Mouse (Mus musculus): Measurements from ENCODE around the gene Bcl11b. TPM values are rescaled to one million over a fixed set of nuclear protein-coding genes. Genes with fewer than 3 reads are reported as not detected.
A peak's percentile ranks its signal among the peaks of the same experiment; 100 is the strongest.

The Bcl11b gene
- polyA plus RNA-seq, 1 experiment from 2014 or later: 4.6 TPM

DNA sequence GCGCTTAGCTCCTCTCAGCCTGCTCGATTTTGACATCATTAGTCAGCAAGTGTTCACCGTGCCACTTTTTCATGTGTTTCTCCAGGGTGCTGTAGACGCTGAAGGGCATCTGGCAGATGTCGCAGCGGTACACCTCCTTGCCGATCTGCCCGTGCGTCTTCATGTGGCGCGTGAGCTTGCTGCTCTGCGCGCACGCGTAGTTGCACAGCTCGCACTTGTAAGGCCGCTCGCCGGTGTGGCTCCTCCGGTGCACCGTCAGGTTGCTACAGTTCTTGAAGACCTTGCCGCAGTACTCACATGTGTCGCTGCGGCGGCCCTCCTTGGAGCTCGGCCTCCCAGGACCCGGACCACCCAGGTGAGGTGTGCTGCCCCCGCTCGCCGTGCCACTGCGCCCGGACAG is 88.0 kb downstream of the Bcl11b start:
- no peaks in the 10 kb centered on the region for H3K9me3 ChIP-seq (ENCODE audit: control insufficient read depth, low read length)
- no peak overlapping the region for H3K9ac ChIP-seq (ENCODE audit: low read length)
- H3K4me1 ChIP-seq (replicated peaks; ENCODE audit: control insufficient read depth, insufficient read depth): no peaks in the 10 kb centered on the region
- no peak overlapping the region for H3K4me2 ChIP-seq (replicated peaks; ENCODE audit: low read depth)
- no peaks in the 10 kb centered on the region for H3K27me3 ChIP-seq (ENCODE audit: control insufficient read depth, insufficient read depth, low read length)
- TF ChIP-seq EP300 (optimal IDR thresholded peaks at IDR 0.05): no peak
- H3K36me3 ChIP-seq (ENCODE audit: control insufficient read depth, insufficient read depth, low read length): peaks cover 9% of the 10 kb centered on the region; the same call in 1 of the 2 replicates
- ATAC-seq (ENCODE audit: low FRiP score, low TSS enrichment) (no peak), DNase-seq (ENCODE audit: low spot score) (no peak)
- no peak overlapping the region for H3K4me3 ChIP-seq (ENCODE audit: low read depth, low read length)
- 97% methylated on average over 32 of the region's 32 CpGs for WGBS
- H3K27ac ChIP-seq (replicated peaks): no peak overlapping the region

DNA sequence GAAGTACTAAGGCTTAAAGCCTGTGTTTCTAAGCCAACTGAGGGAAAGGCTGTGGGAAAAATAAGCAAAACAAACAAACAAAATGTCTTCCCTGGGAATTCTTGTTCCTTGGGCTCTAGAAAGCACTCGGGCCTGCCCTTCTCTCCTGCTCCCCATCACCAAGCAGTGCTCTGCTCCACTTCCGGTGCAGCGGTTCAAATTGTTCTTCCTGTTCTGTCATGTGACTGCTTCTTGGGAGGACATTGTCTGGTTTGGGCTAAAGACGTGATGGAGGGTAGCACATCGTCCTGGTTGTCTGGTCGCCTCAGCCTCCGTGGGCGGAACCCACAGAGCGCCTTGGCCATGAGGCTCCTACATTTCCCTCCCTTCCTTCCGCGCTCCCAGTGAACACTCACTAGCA is 94.6 kb downstream of the Bcl11b start:
- no peak for TF ChIP-seq CTCF (IDR thresholded peaks at IDR 0.05; ENCODE audit: low read depth)
- TF ChIP-seq EP300 (optimal IDR thresholded peaks at IDR 0.05): no peak
- Histone ChIP-seq H3K9ac (ENCODE audit: low read length) (no peak overlapping the region), H3K4me3 (ENCODE audit: low read depth, low read length) (no peak overlapping the region), H3K4me1 (replicated peaks; ENCODE audit: control insufficient read depth, insufficient read depth) (no peaks in the 10 kb centered on the region), H3K27me3 (ENCODE audit: control insufficient read depth, insufficient read depth, low read length) (no peaks in the 10 kb centered on the region), H3K27ac (replicated peaks) (no peak overlapping the region), H3K4me2 (replicated peaks; ENCODE audit: low read depth) (no peak overlapping the region), H3K9me3 (ENCODE audit: control insufficient read depth, low read length) (no peaks in the 10 kb centered on the region), H3K36me3 (ENCODE audit: control insufficient read depth, insufficient read depth, low read length) (no peaks in the 10 kb centered on the region)
- DNase-seq (ENCODE audit: low spot score): no peak
- 88% methylated on average over 11 of the region's 11 CpGs for WGBS
- ATAC-seq (ENCODE audit: low FRiP score, low TSS enrichment): no peak

DNA sequence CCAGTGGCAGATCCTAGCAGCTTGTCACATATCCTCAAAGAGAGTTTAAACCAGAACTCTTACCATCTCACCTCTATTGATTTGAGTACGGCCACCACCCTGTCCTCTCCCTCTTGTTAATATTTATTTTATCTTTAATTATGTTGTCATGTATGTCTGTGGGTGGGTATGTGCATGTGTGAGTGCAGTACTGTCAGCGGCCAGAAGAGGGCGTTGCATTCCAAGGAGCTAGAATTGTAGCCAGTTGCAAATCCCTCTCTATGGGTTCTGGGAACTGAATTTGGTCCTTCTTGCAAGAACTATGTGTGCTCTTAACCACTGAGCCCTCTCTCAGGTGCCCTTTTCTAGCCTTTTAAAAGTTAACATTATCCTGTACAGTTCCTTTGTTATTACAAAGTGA is 98.1 kb downstream of the Bcl11b start:
- Histone ChIP-seq H3K4me1 (replicated peaks; ENCODE audit: control insufficient read depth, insufficient read depth) (no peaks in the 10 kb centered on the region), H3K9ac (ENCODE audit: low read length) (no peak overlapping the region), H3K36me3 (ENCODE audit: control insufficient read depth, insufficient read depth, low read length) (no peaks in the 10 kb centered on the region), H3K9me3 (ENCODE audit: control insufficient read depth, low read length) (no peaks in the 10 kb centered on the region), H3K27ac (replicated peaks) (no peak overlapping the region), H3K27me3 (ENCODE audit: control insufficient read depth, insufficient read depth, low read length) (no peaks in the 10 kb centered on the region), H3K4me3 (ENCODE audit: low read depth, low read length) (no peak overlapping the region), H3K4me2 (replicated peaks; ENCODE audit: low read depth) (no peak overlapping the region)
- TF ChIP-seq CTCF (IDR thresholded peaks at IDR 0.05; ENCODE audit: low read depth) (peak; percentile 42; the same call in 1 of the 2 replicates), EP300 (optimal IDR thresholded peaks at IDR 0.05) (no peak)
- DNase-seq (ENCODE audit: low spot score): no peak
- WGBS: 95% methylated on average over 3 of the region's 3 CpGs
- no peak for ATAC-seq (ENCODE audit: low FRiP score, low TSS enrichment)

DNA sequence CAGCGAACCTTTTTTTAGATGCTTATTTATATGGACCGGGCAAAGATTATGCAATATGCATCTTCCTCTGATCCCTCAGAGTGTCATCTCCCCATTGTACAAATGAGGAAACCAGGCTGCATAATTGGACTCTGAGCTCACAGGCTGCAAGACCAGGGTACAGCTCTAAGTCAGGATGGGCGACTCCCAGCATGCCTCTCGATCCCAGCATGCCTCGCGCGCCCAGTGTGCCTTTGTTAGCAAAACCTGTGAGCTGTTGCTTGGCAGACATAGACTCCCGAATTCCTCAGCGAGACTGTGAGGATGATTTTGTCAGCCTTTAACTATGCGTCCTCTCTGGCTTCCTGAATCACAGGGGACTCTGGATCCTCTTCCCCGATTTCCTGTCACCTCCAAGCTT is 98.9 kb downstream of the Bcl11b start:
- Histone ChIP-seq H3K9me3 (ENCODE audit: control insufficient read depth, low read length) (no peaks in the 10 kb centered on the region), H3K9ac (ENCODE audit: low read length) (no peak overlapping the region), H3K4me1 (replicated peaks; ENCODE audit: control insufficient read depth, insufficient read depth) (no peaks in the 10 kb centered on the region), H3K27ac (replicated peaks) (no peak overlapping the region), H3K36me3 (ENCODE audit: control insufficient read depth, insufficient read depth, low read length) (no peaks in the 10 kb centered on the region), H3K4me2 (replicated peaks; ENCODE audit: low read depth) (no peak overlapping the region), H3K4me3 (ENCODE audit: low read depth, low read length) (no peak overlapping the region), H3K27me3 (ENCODE audit: control insufficient read depth, insufficient read depth, low read length) (no peaks in the 10 kb centered on the region)
- WGBS: 82% methylated on average over 11 of the region's 11 CpGs
- ATAC-seq (ENCODE audit: low FRiP score, low TSS enrichment) (no peak), DNase-seq (ENCODE audit: low spot score) (no peak)
- no peak for TF ChIP-seq CTCF (IDR thresholded peaks at IDR 0.05; ENCODE audit: low read depth)
- no peak for TF ChIP-seq EP300 (optimal IDR thresholded peaks at IDR 0.05)

DNA sequence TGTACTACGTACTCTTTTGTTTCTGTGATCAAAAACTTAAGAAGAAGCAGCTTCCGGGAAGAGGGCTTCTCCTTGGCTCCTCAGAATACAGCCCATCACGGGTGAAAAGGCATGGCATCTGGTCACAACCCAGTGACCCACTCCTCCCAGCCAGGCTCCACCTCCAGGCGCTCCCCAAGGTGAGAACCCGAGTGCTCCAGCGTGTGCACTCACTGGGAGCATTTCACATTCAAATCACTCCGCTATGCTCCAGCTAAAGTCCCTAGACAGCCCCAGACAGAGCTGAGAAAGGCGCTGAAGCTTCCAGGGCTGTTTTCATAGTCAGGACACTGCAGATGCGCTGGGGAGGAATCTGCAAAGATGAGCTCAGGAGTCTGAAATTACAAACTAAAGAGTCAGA is 99.5 kb downstream of the Bcl11b start:
- Histone ChIP-seq H3K4me3 (ENCODE audit: low read depth, low read length) (no peak overlapping the region), H3K27ac (replicated peaks) (no peak overlapping the region), H3K9me3 (ENCODE audit: control insufficient read depth, low read length) (no peaks in the 10 kb centered on the region), H3K9ac (ENCODE audit: low read length) (no peak overlapping the region), H3K4me1 (replicated peaks; ENCODE audit: control insufficient read depth, insufficient read depth) (no peaks in the 10 kb centered on the region), H3K27me3 (ENCODE audit: control insufficient read depth, insufficient read depth, low read length) (no peaks in the 10 kb centered on the region), H3K36me3 (ENCODE audit: control insufficient read depth, insufficient read depth, low read length) (no peaks in the 10 kb centered on the region), H3K4me2 (replicated peaks; ENCODE audit: low read depth) (no peak overlapping the region)
- TF ChIP-seq CTCF (IDR thresholded peaks at IDR 0.05; ENCODE audit: low read depth) (no peak), EP300 (optimal IDR thresholded peaks at IDR 0.05) (no peak)
- ATAC-seq (ENCODE audit: low FRiP score, low TSS enrichment) (no peak), DNase-seq (ENCODE audit: low spot score) (no peak)
- WGBS: 48% methylated on average over 9 of the region's 9 CpGs

DNA sequence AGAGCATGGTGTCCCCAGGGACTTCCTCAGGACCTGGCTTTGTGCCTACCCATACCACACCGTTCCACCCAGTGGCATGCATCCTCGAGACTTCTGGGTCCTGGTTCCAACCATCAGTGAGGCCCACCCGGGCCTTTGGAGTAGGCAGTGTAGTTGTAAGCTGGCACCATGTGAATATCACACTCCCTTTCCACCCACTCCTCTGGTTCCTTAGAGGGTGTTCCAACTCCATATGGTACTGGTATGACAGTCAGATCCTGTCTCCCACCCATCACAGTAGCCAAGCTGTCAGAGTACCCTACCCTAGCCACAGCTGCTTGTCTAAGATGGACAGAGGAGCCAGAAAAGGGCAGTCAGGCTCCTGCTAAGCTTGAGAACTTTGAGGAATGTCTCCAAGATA is 112.0 kb downstream of the Bcl11b start:
- ATAC-seq (ENCODE audit: low FRiP score, low TSS enrichment) (no peak), DNase-seq (ENCODE audit: low spot score) (no peak)
- Histone ChIP-seq H3K4me2 (replicated peaks; ENCODE audit: low read depth) (no peak overlapping the region), H3K36me3 (ENCODE audit: control insufficient read depth, insufficient read depth, low read length) (no peaks in the 10 kb centered on the region), H3K27me3 (ENCODE audit: control insufficient read depth, insufficient read depth, low read length) (no peaks in the 10 kb centered on the region), H3K9me3 (ENCODE audit: control insufficient read depth, low read length) (no peaks in the 10 kb centered on the region), H3K9ac (ENCODE audit: low read length) (no peak overlapping the region), H3K27ac (replicated peaks) (no peak overlapping the region), H3K4me1 (replicated peaks; ENCODE audit: control insufficient read depth, insufficient read depth) (no peaks in the 10 kb centered on the region), H3K4me3 (ENCODE audit: low read depth, low read length) (no peak overlapping the region)
- 85% methylated on average over 3 of the region's 3 CpGs for WGBS
- no peak for TF ChIP-seq EP300 (optimal IDR thresholded peaks at IDR 0.05)
- TF ChIP-seq CTCF (IDR thresholded peaks at IDR 0.05; ENCODE audit: low read depth): no peak

All from stomach, postnatal 0 days (tissue).